Mouse (Mus musculus): ENCODE data around the gene Tceal6. TPM values are rescaled to one million over a fixed set of nuclear protein-coding genes. Genes with fewer than 3 reads are reported as not detected.
"Not testable (repeated sequence)": the region's sequence is repeated elsewhere in the genome, so short reads cannot be mapped to it uniquely, and the experiment has no call there.

The Tceal6 gene
- polyA plus RNA-seq (2015; fragmentation: Nextera tagmentation; extraction: Ambion mirVana) = 0.64 and 1.0 TPM in 2 replicates

- Histone ChIP-seq H3K4me3 (ENCODE audit: low read depth, low read length) (0 out of 2 replicates have a peak within 1 kb of the TSS, but pooled peaks have one; percentile 9), H3K4me2 (replicated peaks; ENCODE audit: low read depth) (peak within 1 kb of the TSS; percentile 24), H3K9ac (ENCODE audit: low read depth, low read length) (no peak within 1 kb of the TSS), H3K27ac (ENCODE audit: low read depth, low read length) (no peak within 1 kb of the TSS), H3K36me3 (ENCODE audit: control insufficient read depth, insufficient read depth) (no peaks in the 10 kb centered on the region), H3K27me3 (replicated peaks; ENCODE audit: control insufficient read depth, insufficient read depth, low read length) (no peaks in the 10 kb centered on the region), H3K4me1 (replicated peaks; ENCODE audit: control insufficient read depth, insufficient read depth, low read length) (no peaks in the 10 kb centered on the region), H3K9me3 (ENCODE audit: control insufficient read depth) (no peaks in the 10 kb centered on the region)
- no peak for ATAC-seq
- no peak for TF ChIP-seq CTCF (IDR thresholded peaks at IDR 0.05; ENCODE audit: low read depth)
- WGBS = 30% methylated on average over 11 of the region's 13 CpGs
Measured at GRCm38 (mm10) chrX:135210436-135211221, at the start of gene Tceal6. Gene Tceal6, minus strand, starts transcription at chrX:135210687.

GRCm38 (mm10) chrX:135209773-135210435, 583 bp downstream of the Tceal6 start:
- 23% methylated on average over 20 of the region's 21 CpGs for WGBS

GRCm38 (mm10) chrX:135189924-135190323, 20.6 kb downstream of the Tceal6 start:
- not testable (repeated sequence) for H3K4me3 ChIP-seq (ENCODE audit: low read depth, low read length); ATAC-seq; H3K9me3 ChIP-seq (ENCODE audit: control insufficient read depth); H3K4me1 ChIP-seq (replicated peaks; ENCODE audit: control insufficient read depth, insufficient read depth, low read length); H3K36me3 ChIP-seq (ENCODE audit: control insufficient read depth, insufficient read depth); H3K27me3 ChIP-seq (replicated peaks; ENCODE audit: control insufficient read depth, insufficient read depth, low read length); H3K4me2 ChIP-seq (replicated peaks; ENCODE audit: low read depth); H3K27ac ChIP-seq (ENCODE audit: low read depth, low read length); H3K9ac ChIP-seq (ENCODE audit: low read depth, low read length)
- WGBS = no CpG with 5 or more reads among the region's 6 CpGs

More at GRCm38 (mm10) chrX:135209773-135210435, 583 bp downstream of the Tceal6 start:
- not testable (repeated sequence) for H3K36me3 ChIP-seq (ENCODE audit: control insufficient read depth, insufficient read depth); H3K27me3 ChIP-seq (replicated peaks; ENCODE audit: control insufficient read depth, insufficient read depth, low read length); H3K9me3 ChIP-seq (ENCODE audit: control insufficient read depth); H3K9ac ChIP-seq (ENCODE audit: low read depth, low read length); H3K4me1 ChIP-seq (replicated peaks; ENCODE audit: control insufficient read depth, insufficient read depth, low read length); ATAC-seq; H3K27ac ChIP-seq (ENCODE audit: low read depth, low read length)
- Histone ChIP-seq H3K4me2 (replicated peaks; ENCODE audit: low read depth) (peak overlapping the region; percentile 24), H3K4me3 (ENCODE audit: low read depth, low read length) (0 out of 2 replicates have a peak overlapping the region, but pooled peaks have one; percentile 9)

- WGBS = no CpG with 5 or more reads among the region's 3 CpGs
- not testable (repeated sequence) for ATAC-seq; H3K36me3 ChIP-seq (ENCODE audit: control insufficient read depth, insufficient read depth); H3K4me1 ChIP-seq (replicated peaks; ENCODE audit: control insufficient read depth, insufficient read depth, low read length); H3K4me3 ChIP-seq (ENCODE audit: low read depth, low read length); H3K27ac ChIP-seq (ENCODE audit: low read depth, low read length); H3K4me2 ChIP-seq (replicated peaks; ENCODE audit: low read depth); H3K9ac ChIP-seq (ENCODE audit: low read depth, low read length); H3K9me3 ChIP-seq (ENCODE audit: control insufficient read depth); H3K27me3 ChIP-seq (replicated peaks; ENCODE audit: control insufficient read depth, insufficient read depth, low read length)
Measured at GRCm38 (mm10) chrX:135188661-135189060, 21.8 kb downstream of the Tceal6 start.

GRCm38 (mm10) chrX:135177532-135177931, 33.0 kb downstream of the Tceal6 start, which contains the start of gene Gm15023:
Gene Gm15023, minus strand, starts transcription at chrX:135177632.
- H3K9ac ChIP-seq (ENCODE audit: low read depth, low read length); H3K9me3 ChIP-seq (ENCODE audit: control insufficient read depth); H3K4me3 ChIP-seq (ENCODE audit: low read depth, low read length); H3K27ac ChIP-seq (ENCODE audit: low read depth, low read length); H3K4me2 ChIP-seq (replicated peaks; ENCODE audit: low read depth); H3K4me1 ChIP-seq (replicated peaks; ENCODE audit: control insufficient read depth, insufficient read depth, low read length); ATAC-seq; H3K36me3 ChIP-seq (ENCODE audit: control insufficient read depth, insufficient read depth); H3K27me3 ChIP-seq (replicated peaks; ENCODE audit: control insufficient read depth, insufficient read depth, low read length): not testable (repeated sequence)
- whole genome bisulfite sequencing = 92% methylated on average over 5 of the region's 14 CpGs

Other genes with a start within 250 kb of the Tceal6 start
- 0.12 TPM in 2 replicates for gene Nxf2, start 245.9 kb downstream of the Tceal6 start, polyA plus RNA-seq (2015; fragmentation: Nextera tagmentation; extraction: Ambion mirVana)
- gene Zmat1, start 201.5 kb downstream of the Tceal6 start, polyA plus RNA-seq (2015; fragmentation: Nextera tagmentation; extraction: Ambion mirVana) = 1.7 TPM in 2 replicates
- gene Gm15023, start 33.1 kb downstream of the Tceal6 start, polyA plus RNA-seq (2015; fragmentation: Nextera tagmentation; extraction: Ambion mirVana) = not detected in 2 replicates
- gene Pramel3, start 91.6 kb upstream of the Tceal6 start, polyA plus RNA-seq (2015; fragmentation: Nextera tagmentation; extraction: Ambion mirVana) = not detected in 2 replicates
- gene Gm5128, start 162.6 kb upstream of the Tceal6 start, polyA plus RNA-seq (2015; fragmentation: Nextera tagmentation; extraction: Ambion mirVana) = not detected in 2 replicates
- gene Gm7903, start 223.1 kb upstream of the Tceal6 start, polyA plus RNA-seq (2015; fragmentation: Nextera tagmentation; extraction: Ambion mirVana) = not detected in 2 replicates

Data from intestine, postnatal 0 days (tissue).